Mouse (Mus musculus) cortical plate, adult 2 months (tissue): Measurements from ENCODE around the gene Tbc1d12. TPM values are rescaled to one million over a fixed set of nuclear protein-coding genes. Genes with fewer than 3 reads are reported as not detected.

Experiments
- H3K27ac ChIP-seq: fragments of 200-500 bp; 2 replicates; pipeline ENCODE4 v1.5.1; 2012; ENCODE audit warnings: low read length, control low read depth, inconsistent platforms; ENCODE audit not compliant: insufficient read depth
- H3K4me1 ChIP-seq: fragments of 200-500 bp; 2 replicates; pipeline ENCODE4 v1.6.1; 2011; ENCODE audit warnings: low read length; ENCODE audit not compliant: control insufficient read depth, insufficient read depth
- H3K4me3 ChIP-seq: fragments of 200-500 bp; 2 replicates; pipeline ENCODE4 v1.5.1; 2011; ENCODE audit warnings: mild to moderate bottlenecking, low read length, control low read depth; ENCODE audit not compliant: insufficient read depth
- CTCF ChIP-seq: fragments of 200-500 bp; IDR thresholded peaks from 2 replicates; pipeline ENCODE4 v1.5.1; 2011; ENCODE audit warnings: mild to moderate bottlenecking, control low read depth, low read length; ENCODE audit not compliant: insufficient read depth; ENCODE audit errors: extremely low read depth
- POLR2A ChIP-seq: fragments of 200-500 bp; IDR thresholded peaks from 2 replicates; pipeline ENCODE4 v1.6.1; 2011; ENCODE audit warnings: mild to moderate bottlenecking, low read length, control low read depth; ENCODE audit not compliant: insufficient read depth; ENCODE audit errors: extremely low read depth
- polyA plus RNA-seq: library from polyadenylated mRNA; depleted of rRNA; stranded (reverse); fragments of >200 nt; gene quantifications from 2 replicates; pipeline ENCODE4 v1.2.3, GENCODE M21; 2012

Gene Tbc1d12
- polyA plus RNA-seq, 1 experiment: 7.0 TPM

GRCm38 (mm10) chr19:38902501-38902900 is 66.1 kb downstream of the Tbc1d12 start:
- H3K27ac ChIP-seq: no peak overlapping the region
- no peak overlapping the region for H3K4me3 ChIP-seq
- H3K4me1 ChIP-seq: no peaks in the 10 kb centered on the region
- TF ChIP-seq CTCF (no peak), POLR2A (no peak)

GRCm38 (mm10) chr19:38913786-38914185 is 77.4 kb downstream of the Tbc1d12 start:
- H3K27ac ChIP-seq: no peak overlapping the region
- no peak for TF ChIP-seq POLR2A
- TF ChIP-seq CTCF: no peak
- no peaks in the 10 kb centered on the region for H3K4me1 ChIP-seq
- no peak overlapping the region for H3K4me3 ChIP-seq

- no peaks in the 10 kb centered on the region for H3K4me1 ChIP-seq
- no peak for TF ChIP-seq POLR2A
- TF ChIP-seq CTCF: no peak
- H3K4me3 ChIP-seq: no peak overlapping the region
- H3K27ac ChIP-seq: no peak overlapping the region
Measured at GRCm38 (mm10) chr19:38914926-38915325, 78.5 kb downstream of the Tbc1d12 start.

- H3K4me3 ChIP-seq: no peak overlapping the region
- TF ChIP-seq CTCF (peak; percentile 48; the same call in 1 of the 2 replicates), POLR2A (no peak)
- H3K27ac ChIP-seq: no peak overlapping the region
- no peaks in the 10 kb centered on the region for H3K4me1 ChIP-seq
Measured at GRCm38 (mm10) chr19:38915677-38916076, 79.3 kb downstream of the Tbc1d12 start.

- Histone ChIP-seq H3K4me3 (no peak overlapping the region), H3K27ac (no peak overlapping the region), H3K4me1 (peaks cover 2% of the 10 kb centered on the region; the same call in 1 of the 2 replicates)
- TF ChIP-seq CTCF: no peak
- TF ChIP-seq POLR2A: no peak
Measured at GRCm38 (mm10) chr19:38928481-38929158, 92.2 kb downstream of the Tbc1d12 start.

GRCm38 (mm10) chr19:38929471-38930251 is 93.3 kb downstream of the Tbc1d12 start:
- TF ChIP-seq POLR2A (no peak), CTCF (no peak)
- H3K4me1 ChIP-seq: peaks cover 2% of the 10 kb centered on the region; the same call in 1 of the 2 replicates
- H3K27ac ChIP-seq: no peak overlapping the region
- peak overlapping the region; percentile 53 for H3K4me3 ChIP-seq

GRCm38 (mm10) chr19:38930252-38930787 is 93.9 kb downstream of the Tbc1d12 start:
- Histone ChIP-seq H3K4me1 (peaks cover 2% of the 10 kb centered on the region; the same call in 1 of the 2 replicates), H3K4me3 (peak overlapping the region; percentile 53), H3K27ac (no peak overlapping the region)
- TF ChIP-seq CTCF (no peak), POLR2A (no peak)

GRCm38 (mm10) chr19:38930788-38931565 is 94.6 kb downstream of the Tbc1d12 start, which contains the start of gene Hells:
TSS of gene Hells (plus strand) at chr19:38930915.
- Histone ChIP-seq H3K4me3 (peak within 1 kb of the TSS; percentile 53), H3K4me1 (peaks cover 2% of the 10 kb centered on the region; the same call in 1 of the 2 replicates), H3K27ac (no peak within 1 kb of the TSS)
- TF ChIP-seq POLR2A (peak; percentile 59; the same call in 1 of the 2 replicates), CTCF (no peak)

GRCm38 (mm10) chr19:38931566-38931890 is 95.1 kb downstream of the Tbc1d12 start:
- no peak overlapping the region for H3K27ac ChIP-seq
- TF ChIP-seq POLR2A (no peak), CTCF (no peak)
- peaks cover 2% of the 10 kb centered on the region; the same call in 1 of the 2 replicates for H3K4me1 ChIP-seq
- peak overlapping the region; percentile 53; the same call in 1 of the 2 replicates for H3K4me3 ChIP-seq
